Mouse (Mus musculus) ES-E14 (cell line): ENCODE measurements at regions not wholly inside any gene's neighbourhood (a gene's known extent, or its start where the extent isn't known, plus 50 kb on each side); places are given as distances from the start of the nearest gene placed in this dataset.

Source experiments
- DNase-seq: peaks from one replicate; pipeline ENCODE4 v3.0.0-alpha.2; 2013; ENCODE audit warnings: low read depth, low spot score
- H3K27ac ChIP-seq: 2 replicates; pipeline ENCODE4 v1.5.1; 2012; ENCODE audit warnings: low read depth, mild to moderate bottlenecking, low read length, moderate library complexity, mixed read lengths; ENCODE audit not compliant: poor library complexity, insufficient read depth, severe bottlenecking
- H3K36me3 ChIP-seq: 2 replicates; pipeline ENCODE4 v1.6.1; 2012; ENCODE audit warnings: mild to moderate bottlenecking, low read length, moderate library complexity, mixed read lengths; ENCODE audit not compliant: control insufficient read depth, poor library complexity, insufficient read depth, severe bottlenecking
- H3K4me1 ChIP-seq, 2 experiments: fragments of 150-350 bp in 1 of 2; sonication (generic) in 1 of 2; 2 replicates each; pipeline ENCODE4 v1.6.1; 2012; ENCODE audit warnings: low read length in 2 of 2, mild to moderate bottlenecking in 1 of 2, mixed read lengths in 1 of 2; ENCODE audit not compliant: control insufficient read depth in 2 of 2, insufficient read depth in 2 of 2, poor library complexity in 1 of 2
- H3K4me3 ChIP-seq, 2 experiments: fragments of 150-350 bp in 1 of 2; sonication (generic) in 1 of 2; 2 replicates each; pipeline ENCODE4 v1.5.1; 2012; ENCODE audit warnings: low read length in 2 of 2, low read depth in 1 of 2, mild to moderate bottlenecking in 1 of 2, mixed read lengths in 1 of 2; ENCODE audit not compliant: insufficient read depth in 1 of 2, poor library complexity in 1 of 2, severe bottlenecking in 1 of 2
- H3K9ac ChIP-seq: 2 replicates; pipeline ENCODE4 v1.6.1; 2012; ENCODE audit warnings: low read depth, mild to moderate bottlenecking, low read length, mixed read lengths; ENCODE audit not compliant: poor library complexity, insufficient read depth, severe bottlenecking
- H3K9me3 ChIP-seq: fragments of 150-350 bp; sonication (generic); 2 replicates; pipeline ENCODE4 v1.6.1; 2012; ENCODE audit warnings: low read depth, mild to moderate bottlenecking, low read length; ENCODE audit not compliant: control insufficient read depth, insufficient read depth
- CHD2 ChIP-seq: IDR thresholded peaks from 2 replicates; pipeline ENCODE4 v1.6.1; 2014; ENCODE audit warnings: mild to moderate bottlenecking, low read depth, low read length, inconsistent platforms
- HCFC1 ChIP-seq: IDR thresholded peaks from 2 replicates; pipeline ENCODE4 v1.6.1; 2012; ENCODE audit warnings: low read length, inconsistent platforms, borderline replicate concordance; ENCODE audit not compliant: insufficient read depth
- MAFK ChIP-seq: IDR thresholded peaks from 2 replicates; pipeline ENCODE4 v1.6.1; 2014; ENCODE audit warnings: mild to moderate bottlenecking, low read depth, low read length, inconsistent platforms; ENCODE audit not compliant: insufficient read depth
- ZC3H11A ChIP-seq: IDR thresholded peaks from 2 replicates; pipeline ENCODE4 v1.6.1; 2012; ENCODE audit warnings: low read depth, mild to moderate bottlenecking, inconsistent platforms, low read length, borderline replicate concordance
- ZNF384 ChIP-seq: IDR thresholded peaks from 2 replicates; pipeline ENCODE4 v1.6.1; 2012; ENCODE audit warnings: low read depth, low read length, inconsistent platforms
- in situ Hi-C, 2 experiments: fragments of 600-800 bp; cut with MboI; formaldehyde crosslinking; loops; one replicate each; pipeline ENCODE4 v1.15.1; 2025; ENCODE audit warnings: low sequenced_read_pairs in 2 of 2, inconsistent platforms in 1 of 2; ENCODE audit not compliant: unreplicated experiment in 2 of 2

GRCm38 (mm10) chr11:55712350-55712749 is 104.4 kb upstream of the Glra1 start:
- Histone ChIP-seq H3K9ac (no peak overlapping the region), H3K4me1 (no peaks in the 10 kb centered on the region), H3K9me3 (no peaks in the 10 kb centered on the region), H3K27ac (no peak overlapping the region), H3K36me3 (no peaks in the 10 kb centered on the region), H3K4me3 (no peak overlapping the region)
- in situ Hi-C loops: no loop called here
- no peak for DNase-seq
- no peak for TF ChIP-seq CHD2
- TF ChIP-seq MAFK: no peak
- no peak for TF ChIP-seq ZNF384
- no peak for TF ChIP-seq HCFC1
- no peak for TF ChIP-seq ZC3H11A

- TF ChIP-seq HCFC1 (no peak), MAFK (no peak), ZC3H11A (no peak), CHD2 (no peak), ZNF384 (no peak)
- in situ Hi-C loops: no loop called here
- no peak for DNase-seq
- no peak overlapping the region for H3K27ac ChIP-seq
- H3K36me3 ChIP-seq: no peaks in the 10 kb centered on the region
- H3K4me3 ChIP-seq: no peak overlapping the region
- H3K9me3 ChIP-seq: no peaks in the 10 kb centered on the region
- no peak overlapping the region for H3K9ac ChIP-seq
- H3K4me1 ChIP-seq: no peaks in the 10 kb centered on the region
Observed at GRCm38 (mm10) chr11:55707467-55707866, 99.5 kb upstream of the Glra1 start.

GRCm38 (mm10) chr11:55701921-55702320 is 93.9 kb upstream of the Glra1 start:
- in situ Hi-C loops: no loop called here
- no peak overlapping the region for H3K27ac ChIP-seq
- H3K36me3 ChIP-seq: no peaks in the 10 kb centered on the region
- TF ChIP-seq CHD2: no peak
- no peak for TF ChIP-seq ZNF384
- TF ChIP-seq MAFK: no peak
- TF ChIP-seq HCFC1: no peak
- TF ChIP-seq ZC3H11A: no peak
- DNase-seq: no peak
- no peaks in the 10 kb centered on the region for H3K9me3 ChIP-seq
- no peaks in the 10 kb centered on the region for H3K4me1 ChIP-seq
- no peak overlapping the region for H3K4me3 ChIP-seq
- H3K9ac ChIP-seq: no peak overlapping the region

DNA sequence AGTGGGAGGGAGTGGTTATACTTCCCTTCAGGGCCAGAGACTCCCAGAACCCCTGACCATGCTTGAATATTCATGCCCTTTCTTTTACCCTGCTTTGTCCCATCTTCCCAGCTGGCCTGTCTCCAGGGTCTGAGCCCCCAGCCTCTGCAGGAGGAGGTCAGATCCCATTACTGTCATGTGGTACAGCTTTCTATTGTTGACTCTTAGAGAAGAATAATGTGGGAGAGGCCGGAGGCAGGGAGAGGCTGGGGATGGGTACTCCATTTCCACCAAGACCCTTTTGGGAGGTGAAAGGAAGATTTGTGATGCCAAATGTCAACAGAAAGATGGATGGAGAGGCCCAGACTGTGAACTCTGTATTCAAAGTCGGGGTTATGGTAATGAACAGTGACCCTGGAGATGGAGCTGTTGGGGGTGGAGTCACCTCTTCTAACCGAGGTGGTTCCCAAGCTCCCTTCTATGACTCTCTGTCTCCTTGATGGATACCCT is 77.1 kb upstream of the Glra1 start:
- no peak overlapping the region for H3K27ac ChIP-seq
- H3K9me3 ChIP-seq: no peaks in the 10 kb centered on the region
- H3K4me3 ChIP-seq: no peak overlapping the region
- peaks cover 5 to 12% of the 10 kb centered on the region in 2 experiments; a peak in 3 of 4 replicates for H3K4me1 ChIP-seq
- TF ChIP-seq MAFK: no peak
- TF ChIP-seq ZC3H11A: no peak
- no peak for TF ChIP-seq HCFC1
- no peak for TF ChIP-seq CHD2
- no peak for TF ChIP-seq ZNF384
- no peak overlapping the region for H3K9ac ChIP-seq
- in situ Hi-C loops: no loop called here
- DNase-seq: no peak
- no peaks in the 10 kb centered on the region for H3K36me3 ChIP-seq

GRCm38 (mm10) chr11:55682351-55682961 is 74.5 kb upstream of the Glra1 start:
- H3K36me3 ChIP-seq: no peaks in the 10 kb centered on the region
- in situ Hi-C loops: no loop called here
- H3K4me1 ChIP-seq: peaks cover 5 to 12% of the 10 kb centered on the region in 2 experiments; a peak in 3 of 4 replicates
- peak; percentile 42 for DNase-seq
- no peak overlapping the region for H3K27ac ChIP-seq
- no peaks in the 10 kb centered on the region for H3K9me3 ChIP-seq
- no peak overlapping the region for H3K4me3 ChIP-seq
- TF ChIP-seq CHD2 (no peak), MAFK (no peak), ZNF384 (no peak), HCFC1 (no peak), ZC3H11A (no peak)
- no peak overlapping the region for H3K9ac ChIP-seq
